Mouse (Mus musculus) kidney, adult 11 months (tissue): ENCODE results near the gene S100a6.

Experiments used
- DNase-seq: peaks from one replicate; pipeline ENCODE4 v3.0.0; 2022

S100a6 gene

GRCm38 (mm10) chr3:90629298-90629697, 16.6 kb downstream of the S100a6 start:
- DNase-seq: no peak

GRCm38 (mm10) chr3:90631984-90632383, 19.3 kb downstream of the S100a6 start:
- DNase-seq: no peak

GRCm38 (mm10) chr3:90638511-90639275, 26.0 kb downstream of the S100a6 start:
- no peak for DNase-seq

GRCm38 (mm10) chr3:90639511-90640154, 27.0 kb downstream of the S100a6 start:
- no peak for DNase-seq

- no peak for DNase-seq
Measured at GRCm38 (mm10) chr3:90640981-90641380, 28.3 kb downstream of the S100a6 start.

- peak; percentile 18 for DNase-seq
Measured at GRCm38 (mm10) chr3:90644220-90644619, 31.5 kb downstream of the S100a6 start.

- no peak for DNase-seq
Measured at GRCm38 (mm10) chr3:90647291-90647690, 34.6 kb downstream of the S100a6 start.

- DNase-seq: no peak
Measured at GRCm38 (mm10) chr3:90648981-90649380, 36.3 kb downstream of the S100a6 start.

- no peak for DNase-seq
Measured at GRCm38 (mm10) chr3:90649832-90650231, 37.1 kb downstream of the S100a6 start.

- peak; percentile 30 for DNase-seq
Measured at GRCm38 (mm10) chr3:90652878-90653508, 40.3 kb downstream of the S100a6 start.

GRCm38 (mm10) chr3:90653717-90654116, 41.0 kb downstream of the S100a6 start, which contains the start of gene S100a7a:
Gene S100a7a, plus strand, starts transcription at chr3:90654017.
- DNase-seq: no peak

- DNase-seq: no peak
Measured at GRCm38 (mm10) chr3:90657405-90657804, 44.7 kb downstream of the S100a6 start.

GRCm38 (mm10) chr3:90659364-90660044, 46.8 kb downstream of the S100a6 start:
- no peak for DNase-seq

GRCm38 (mm10) chr3:90664219-90664618, 51.5 kb downstream of the S100a6 start:
- no peak for DNase-seq

- DNase-seq: no peak
Measured at GRCm38 (mm10) chr3:90668846-90669245, 56.2 kb downstream of the S100a6 start, which contains the start of gene S100a8. Gene S100a8, plus strand, starts transcription at chr3:90668978.
